Mouse (Mus musculus): ENCODE measurements at regions not wholly inside any gene's neighbourhood (a gene's known extent, or its start where the extent isn't known, plus 50 kb on each side); places are given as distances from the start of the nearest gene placed in this dataset.

DNA sequence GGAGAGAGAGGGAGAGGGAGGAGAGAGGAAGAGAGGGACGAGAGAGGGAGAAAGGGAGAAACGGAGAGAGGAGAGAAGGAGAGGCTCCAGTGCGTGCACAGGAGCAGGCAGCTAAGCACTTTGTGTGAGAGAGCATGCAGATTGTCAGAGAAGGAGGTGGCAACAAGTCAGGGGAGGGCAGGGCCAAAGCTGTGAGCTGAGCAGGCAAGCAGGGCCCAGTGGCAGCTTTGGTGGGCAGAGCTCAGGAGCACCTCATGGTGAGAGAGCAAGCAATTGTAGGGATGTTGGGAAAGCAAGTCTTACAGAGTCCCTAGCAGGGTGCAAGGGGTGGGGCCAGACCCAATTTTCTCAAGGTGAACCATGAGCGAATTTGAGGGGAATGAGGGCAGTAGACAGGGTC, 234.3 kb upstream of the Hey2 start:
- H3K27ac ChIP-seq: no peak overlapping the region
- intact Hi-C loops (cut with DNase I): no loop called here
- DNase-seq (ENCODE audit: extremely low spot score in 1 of 2, low spot score in 2 of 2): no peak
- no peak overlapping the region for H3K4me3 ChIP-seq
- TF ChIP-seq CTCF (IDR thresholded peaks at IDR 0.05): no peak

GRCm38 (mm10) chr10:31076415-31076814, 233.8 kb upstream of the Hey2 start:
- no peak overlapping the region for H3K4me3 ChIP-seq
- DNase-seq (ENCODE audit: extremely low spot score in 1 of 2, low spot score in 2 of 2): no peak
- no peak for TF ChIP-seq CTCF (IDR thresholded peaks at IDR 0.05)
- no peak overlapping the region for H3K27ac ChIP-seq
- intact Hi-C loops (cut with DNase I): no loop called here

GRCm38 (mm10) chr10:31074004-31074645, 231.5 kb upstream of the Hey2 start:
- H3K4me3 ChIP-seq: no peak overlapping the region
- intact Hi-C loops (cut with DNase I): no loop called here
- no peak for DNase-seq (ENCODE audit: extremely low spot score in 1 of 2, low spot score in 2 of 2)
- no peak for TF ChIP-seq CTCF (IDR thresholded peaks at IDR 0.05)
- H3K27ac ChIP-seq: no peak overlapping the region

GRCm38 (mm10) chr10:31068668-31069223, 226.1 kb upstream of the Hey2 start:
- no peak for DNase-seq (ENCODE audit: extremely low spot score in 1 of 2, low spot score in 2 of 2)
- intact Hi-C loops (cut with DNase I): no loop called here
- H3K4me3 ChIP-seq: no peak overlapping the region
- no peak for TF ChIP-seq CTCF (IDR thresholded peaks at IDR 0.05)
- no peak overlapping the region for H3K27ac ChIP-seq

DNA sequence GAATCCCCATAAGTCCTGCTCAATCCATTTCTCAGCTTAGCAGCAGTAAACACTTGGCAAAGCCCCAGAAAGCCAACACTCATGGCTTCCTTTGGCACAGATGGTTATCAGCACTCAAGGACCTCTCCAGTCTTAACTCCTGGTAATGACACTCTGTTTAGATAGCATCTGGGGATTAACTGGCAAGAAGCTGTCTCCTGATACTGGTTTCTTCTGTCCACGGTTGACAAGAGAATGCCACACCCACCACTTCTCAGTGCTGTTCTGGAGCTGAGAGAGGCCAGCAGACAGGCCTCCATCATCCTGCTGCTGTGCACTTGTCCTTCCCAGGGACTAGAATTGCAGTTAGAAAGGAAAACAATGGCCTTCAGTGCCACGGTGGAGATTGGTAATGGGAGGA, 220.1 kb upstream of the Hey2 start:
- DNase-seq (ENCODE audit: extremely low spot score in 1 of 2, low spot score in 2 of 2): no peak
- Histone ChIP-seq H3K27ac (no peak overlapping the region), H3K4me3 (no peak overlapping the region)
- TF ChIP-seq CTCF (IDR thresholded peaks at IDR 0.05): no peak
- intact Hi-C loops (cut with DNase I): no loop called here

DNA sequence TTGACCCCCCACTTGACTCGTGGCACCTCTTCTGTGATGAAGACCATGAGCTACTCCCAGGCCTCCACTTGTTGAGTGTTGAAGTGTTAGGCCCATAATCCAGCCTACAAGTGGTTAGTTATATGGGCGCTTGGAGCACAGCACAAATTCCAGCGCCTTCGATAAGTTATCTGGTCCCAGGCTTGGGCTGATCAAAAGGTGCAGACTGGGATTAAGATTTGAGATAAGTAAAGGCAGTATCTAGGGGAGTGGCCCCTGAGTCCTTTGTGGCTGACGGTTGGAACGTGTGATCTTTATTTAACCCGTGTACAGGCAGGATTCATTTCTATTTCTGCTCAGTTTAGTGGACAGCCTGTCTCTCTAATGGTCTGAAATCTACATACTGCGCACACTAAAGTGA, 210.7 kb upstream of the Hey2 start:
- no peak overlapping the region for H3K4me3 ChIP-seq
- intact Hi-C loops (cut with DNase I): no loop called here
- no peak for TF ChIP-seq CTCF (IDR thresholded peaks at IDR 0.05)
- no peak for DNase-seq (ENCODE audit: extremely low spot score in 1 of 2, low spot score in 2 of 2)
- no peak overlapping the region for H3K27ac ChIP-seq

- H3K4me3 ChIP-seq: no peak overlapping the region
- intact Hi-C loops (cut with DNase I): no loop called here
- no peak for TF ChIP-seq CTCF (IDR thresholded peaks at IDR 0.05)
- H3K27ac ChIP-seq: no peak overlapping the region
- no peak for DNase-seq (ENCODE audit: extremely low spot score in 1 of 2, low spot score in 2 of 2)
Observed at GRCm38 (mm10) chr10:31051222-31051621, 208.6 kb upstream of the Hey2 start.

- Histone ChIP-seq H3K4me3 (no peak overlapping the region), H3K27ac (no peak overlapping the region)
- TF ChIP-seq CTCF (IDR thresholded peaks at IDR 0.05): no peak
- no peak for DNase-seq (ENCODE audit: extremely low spot score in 1 of 2, low spot score in 2 of 2)
- intact Hi-C loops (cut with DNase I): no loop called here
Observed at GRCm38 (mm10) chr10:31049352-31049751, 206.8 kb upstream of the Hey2 start.

DNA sequence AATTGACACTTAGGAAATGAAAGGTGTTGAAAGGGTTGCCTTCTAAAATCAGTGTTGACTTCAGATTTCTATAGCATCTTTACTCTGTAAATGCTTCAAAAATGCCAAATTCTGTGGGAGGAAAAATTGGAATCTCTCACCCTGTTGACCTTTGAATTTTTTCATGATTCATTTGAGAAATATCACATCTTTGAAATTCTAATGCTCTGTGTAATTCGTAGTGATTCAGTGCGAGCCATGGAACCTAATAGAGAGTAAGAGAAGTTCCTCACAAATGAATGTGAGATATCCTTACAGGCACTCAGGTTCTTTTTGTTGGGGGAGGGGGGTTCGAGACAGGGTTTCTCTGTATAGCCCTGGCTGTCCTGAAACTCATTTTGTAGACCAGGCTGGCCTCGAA, 193.0 kb upstream of the Hey2 start:
- no peak for TF ChIP-seq CTCF (IDR thresholded peaks at IDR 0.05)

DNA sequence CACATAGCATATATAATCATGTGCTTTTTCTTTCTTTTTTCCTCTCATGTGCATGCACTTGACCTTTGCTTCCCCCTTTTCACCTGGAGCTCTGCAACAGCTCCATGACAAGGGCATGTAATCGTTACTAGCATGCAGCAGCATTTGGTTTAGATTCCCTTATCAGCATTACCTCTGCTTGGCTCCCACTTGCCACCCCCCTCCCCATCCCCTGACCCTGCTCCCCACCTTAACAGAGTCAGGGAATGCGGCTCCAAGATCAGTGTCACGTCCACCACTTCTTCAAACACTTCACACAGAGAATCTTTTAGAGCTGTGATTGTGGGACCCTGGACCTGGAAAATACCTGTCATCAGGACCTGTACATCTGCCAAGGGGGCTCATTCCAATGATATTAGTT, 192.2 kb upstream of the Hey2 start:
- DNase-seq (ENCODE audit: extremely low spot score in 1 of 2, low spot score in 2 of 2): no peak
- no peak for TF ChIP-seq CTCF (IDR thresholded peaks at IDR 0.05)
- Histone ChIP-seq H3K27ac (no peak overlapping the region), H3K4me3 (no peak overlapping the region)
- intact Hi-C loops (cut with DNase I): no loop called here

More for the DNA sequence above, 193.0 kb upstream of the Hey2 start:
- DNase-seq (ENCODE audit: extremely low spot score in 1 of 2, low spot score in 2 of 2): no peak
- no peak overlapping the region for H3K4me3 ChIP-seq
- intact Hi-C loops (cut with DNase I): no loop called here
- H3K27ac ChIP-seq: no peak overlapping the region

GRCm38 (mm10) chr10:31030676-31031075, 188.1 kb upstream of the Hey2 start:
- no peak overlapping the region for H3K27ac ChIP-seq
- no peak overlapping the region for H3K4me3 ChIP-seq
- no peak for DNase-seq (ENCODE audit: extremely low spot score in 1 of 2, low spot score in 2 of 2)
- TF ChIP-seq CTCF (IDR thresholded peaks at IDR 0.05): no peak
- intact Hi-C loops (cut with DNase I): no loop called here

- no peak overlapping the region for H3K27ac ChIP-seq
- H3K4me3 ChIP-seq: no peak overlapping the region
- intact Hi-C loops (cut with DNase I): no loop called here
- no peak for TF ChIP-seq CTCF (IDR thresholded peaks at IDR 0.05)
- DNase-seq (ENCODE audit: extremely low spot score in 1 of 2, low spot score in 2 of 2): no peak
Observed at GRCm38 (mm10) chr10:31026440-31026839, 183.8 kb upstream of the Hey2 start.

DNA sequence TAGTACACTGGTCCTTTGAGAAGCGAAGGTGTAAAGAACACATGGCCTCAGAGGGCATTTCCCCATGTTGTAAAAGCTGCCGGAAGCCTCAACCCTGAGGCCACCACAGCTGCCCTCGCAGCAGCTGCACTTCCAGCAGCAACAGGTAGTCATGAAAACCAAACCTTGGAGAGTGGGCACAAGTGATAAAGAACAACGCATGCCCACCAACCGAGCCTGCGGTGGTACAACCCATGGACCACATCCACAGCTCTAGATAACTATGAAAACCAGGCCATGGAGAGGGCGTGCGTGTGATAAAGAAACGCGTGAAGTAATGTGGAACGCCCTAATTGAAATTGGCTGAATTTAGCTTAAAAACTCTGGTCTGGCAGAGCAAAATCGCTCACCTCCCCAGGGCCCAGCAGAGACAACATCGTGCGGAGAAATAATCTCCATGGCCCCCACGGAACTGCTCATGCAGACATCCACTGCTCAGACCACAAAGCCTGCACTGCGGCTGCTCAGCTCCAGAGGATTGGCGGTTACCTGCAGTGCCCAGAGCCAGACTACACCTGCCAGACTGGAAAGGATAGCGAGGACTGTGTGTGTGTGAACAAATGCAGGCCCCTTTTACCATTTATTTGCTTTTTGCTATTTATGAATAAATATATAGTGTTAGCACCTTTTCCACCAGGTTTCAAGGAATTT, 170.2 kb upstream of the Hey2 start:
- H3K27ac ChIP-seq: no peak overlapping the region
- no peak for DNase-seq (ENCODE audit: extremely low spot score in 1 of 2, low spot score in 2 of 2)
- H3K4me3 ChIP-seq: no peak overlapping the region
- no peak for TF ChIP-seq CTCF (IDR thresholded peaks at IDR 0.05)
- intact Hi-C loops (cut with DNase I): no loop called here
